Mouse (Mus musculus) megakaryocyte, embryonic 14.5 days (primary cell): Measurements from ENCODE around the gene Ano6. TPM values are rescaled to one million over a fixed set of nuclear protein-coding genes. Genes with fewer than 3 reads are reported as not detected.

Experiments used
- H3K27me3 ChIP-seq: replicated peaks from 2 replicates; pipeline ENCODE3; 2012; ENCODE audit warnings: inconsistent platforms
- H3K36me3 ChIP-seq: replicated peaks from 2 replicates; pipeline ENCODE3; 2012; ENCODE audit warnings: low read length, inconsistent platforms, mixed read lengths
- H3K4me1 ChIP-seq: 2 replicates; pipeline ENCODE4 v1.6.1; 2012; ENCODE audit warnings: inconsistent platforms
- H3K4me3 ChIP-seq: replicated peaks from 2 replicates; pipeline ENCODE3; 2012; ENCODE audit warnings: moderate library complexity, mild to moderate bottlenecking, inconsistent platforms
- H3K9me3 ChIP-seq: 2 replicates; pipeline ENCODE4 v1.6.1; 2012; ENCODE audit warnings: inconsistent platforms
- FLI1 ChIP-seq: IDR thresholded peaks from 2 replicates; pipeline ENCODE4 v1.6.1; 2012; ENCODE audit warnings: low read length, inconsistent platforms, mixed read lengths
- GATA1 ChIP-seq: IDR thresholded peaks from 3 replicates; pipeline ENCODE4 v1.6.1; 2012; ENCODE audit warnings: mixed read lengths, low read length, inconsistent platforms, borderline replicate concordance
- polyA plus RNA-seq: library from polyadenylated mRNA; stranded (reverse); fragments of >175 nt; gene quantifications from 2 replicates; pipeline ENCODE4 v1.2.3, GENCODE M21; 2012; ENCODE audit warnings: low replicate concordance; ENCODE audit not compliant: insufficient read depth

Ano6 gene
- polyA plus RNA-seq, 1 experiment: 10.3 TPM

GRCm38 (mm10) chr15:95763464-95763863, 27.2 kb upstream of the Ano6 start:
- no peak for TF ChIP-seq FLI1
- TF ChIP-seq GATA1: no peak
- no peaks in the 10 kb centered on the region for H3K36me3 ChIP-seq
- H3K9me3 ChIP-seq: 0 out of 2 replicates have a peak, but pooled peaks cover 3% of the 10 kb centered on the region
- peaks cover 4% of the 10 kb centered on the region for H3K27me3 ChIP-seq
- no peak overlapping the region for H3K4me3 ChIP-seq
- peaks cover 8% of the 10 kb centered on the region for H3K4me1 ChIP-seq

- Histone ChIP-seq H3K36me3 (no peaks in the 10 kb centered on the region), H3K9me3 (0 out of 2 replicates have a peak, but pooled peaks cover 3% of the 10 kb centered on the region), H3K4me1 (peaks cover 17% of the 10 kb centered on the region), H3K27me3 (peaks cover 10% of the 10 kb centered on the region), H3K4me3 (no peak overlapping the region)
- TF ChIP-seq GATA1 (no peak), FLI1 (no peak)
Observed at GRCm38 (mm10) chr15:95765271-95765670, 25.4 kb upstream of the Ano6 start.

DNA sequence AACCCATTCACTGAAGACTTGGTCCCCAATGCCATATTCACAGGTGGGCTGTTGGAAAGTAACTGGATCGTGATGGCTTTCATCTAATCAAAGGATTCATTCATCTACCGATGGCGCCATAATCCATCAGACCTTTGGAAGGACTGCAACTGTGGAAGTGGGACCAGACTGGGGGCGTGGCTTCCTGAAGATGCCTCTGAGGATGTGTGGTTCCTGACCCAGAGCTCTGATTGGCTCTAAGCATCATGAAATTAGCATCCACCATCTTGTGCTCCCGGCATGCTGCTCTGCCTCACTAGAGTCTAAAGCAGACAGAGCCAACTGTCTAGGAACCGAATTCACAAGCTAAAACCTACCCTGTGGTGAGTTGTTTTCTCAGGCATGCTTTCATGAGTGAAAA, 24.7 kb upstream of the Ano6 start:
- no peaks in the 10 kb centered on the region for H3K36me3 ChIP-seq
- H3K4me3 ChIP-seq: no peak overlapping the region
- peaks cover 17% of the 10 kb centered on the region for H3K4me1 ChIP-seq
- H3K27me3 ChIP-seq: peaks cover 10% of the 10 kb centered on the region
- 0 out of 2 replicates have a peak, but pooled peaks cover 3% of the 10 kb centered on the region for H3K9me3 ChIP-seq
- TF ChIP-seq FLI1 (no peak), GATA1 (no peak)

DNA sequence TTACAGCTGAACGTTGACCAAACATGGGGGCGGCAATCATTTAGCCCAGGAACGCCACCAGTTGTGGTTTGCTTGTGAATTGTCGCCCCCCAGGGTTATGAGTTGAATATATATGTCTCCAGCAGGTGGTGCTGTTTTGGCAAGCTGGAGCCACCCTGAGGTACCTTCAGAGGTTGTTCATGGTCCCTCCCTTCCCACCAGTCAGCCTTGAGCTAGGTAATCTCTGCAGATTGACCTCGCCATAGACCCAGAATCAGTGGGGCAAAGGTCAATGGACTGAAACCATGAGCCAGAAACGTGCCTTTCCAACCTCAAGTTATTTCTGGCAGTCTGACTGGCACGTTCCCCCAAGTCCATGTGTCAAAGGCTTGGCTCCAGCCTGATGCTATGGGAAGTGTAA, 22.8 kb upstream of the Ano6 start:
- Histone ChIP-seq H3K4me1 (peaks cover 17% of the 10 kb centered on the region), H3K36me3 (no peaks in the 10 kb centered on the region), H3K4me3 (no peak overlapping the region), H3K9me3 (0 out of 2 replicates have a peak, but pooled peaks cover 3% of the 10 kb centered on the region), H3K27me3 (peaks cover 9% of the 10 kb centered on the region)
- TF ChIP-seq GATA1: no peak
- TF ChIP-seq FLI1: no peak

- Histone ChIP-seq H3K4me1 (peaks cover 16% of the 10 kb centered on the region; the same call in 1 of the 2 replicates), H3K36me3 (no peaks in the 10 kb centered on the region), H3K4me3 (no peak overlapping the region), H3K27me3 (peaks cover 9% of the 10 kb centered on the region), H3K9me3 (0 out of 2 replicates have a peak, but pooled peaks cover 3% of the 10 kb centered on the region)
- no peak for TF ChIP-seq FLI1
- no peak for TF ChIP-seq GATA1
Observed at GRCm38 (mm10) chr15:95768703-95769102, 21.9 kb upstream of the Ano6 start.

DNA sequence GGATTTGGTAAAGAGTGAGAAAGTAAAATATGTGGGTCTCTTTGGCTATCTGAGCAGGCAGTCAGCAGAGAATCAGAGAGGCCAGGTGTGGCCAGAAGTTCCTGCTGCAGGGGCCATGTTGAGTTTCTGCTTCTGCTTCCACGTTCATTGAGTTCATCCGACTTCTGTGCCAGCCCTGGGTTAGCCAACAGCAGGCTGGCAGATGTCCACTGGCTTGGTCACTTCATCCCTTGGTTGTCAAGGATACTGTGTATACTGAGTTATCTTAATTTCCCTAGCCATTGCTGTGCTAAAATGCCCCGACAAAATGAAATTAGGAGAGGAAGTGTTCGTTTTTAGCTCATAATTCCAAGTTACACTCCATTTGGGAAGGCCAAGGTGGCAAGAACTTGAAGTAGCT, 21.1 kb upstream of the Ano6 start:
- H3K4me1 ChIP-seq: peaks cover 24% of the 10 kb centered on the region; the same call in 1 of the 2 replicates
- H3K36me3 ChIP-seq: no peaks in the 10 kb centered on the region
- H3K9me3 ChIP-seq: 0 out of 2 replicates have a peak, but pooled peaks cover 3% of the 10 kb centered on the region
- H3K4me3 ChIP-seq: no peak overlapping the region
- TF ChIP-seq GATA1 (no peak), FLI1 (no peak)
- H3K27me3 ChIP-seq: peaks cover 8% of the 10 kb centered on the region

- Histone ChIP-seq H3K36me3 (no peaks in the 10 kb centered on the region), H3K9me3 (0 out of 2 replicates have a peak, but pooled peaks cover 3% of the 10 kb centered on the region), H3K27me3 (peaks cover 6% of the 10 kb centered on the region), H3K4me1 (peaks cover 25% of the 10 kb centered on the region; the same call in 1 of the 2 replicates), H3K4me3 (no peak overlapping the region)
- TF ChIP-seq FLI1: no peak
- TF ChIP-seq GATA1: no peak
Observed at GRCm38 (mm10) chr15:95770307-95770706, 20.3 kb upstream of the Ano6 start.

DNA sequence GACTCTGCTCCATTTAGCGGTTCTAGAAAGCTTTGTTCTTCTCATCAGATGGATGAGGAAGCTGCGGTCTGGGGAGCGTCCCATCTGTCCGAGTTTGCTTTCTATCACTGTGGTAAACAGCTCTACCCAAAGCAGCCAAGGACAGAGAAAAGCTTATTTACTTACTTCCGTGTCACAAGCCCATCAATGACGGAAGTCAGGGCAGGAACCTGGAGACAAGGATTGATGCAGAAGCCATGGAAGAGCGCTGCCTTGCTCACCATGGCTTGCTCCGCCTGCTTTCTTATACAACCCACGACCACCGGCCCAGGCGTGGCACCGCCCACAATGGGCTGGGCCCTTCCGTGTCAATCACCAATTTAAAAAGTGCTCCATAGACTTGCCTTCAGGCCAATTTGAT, 18.3 kb upstream of the Ano6 start:
- no peak overlapping the region for H3K4me3 ChIP-seq

DNA sequence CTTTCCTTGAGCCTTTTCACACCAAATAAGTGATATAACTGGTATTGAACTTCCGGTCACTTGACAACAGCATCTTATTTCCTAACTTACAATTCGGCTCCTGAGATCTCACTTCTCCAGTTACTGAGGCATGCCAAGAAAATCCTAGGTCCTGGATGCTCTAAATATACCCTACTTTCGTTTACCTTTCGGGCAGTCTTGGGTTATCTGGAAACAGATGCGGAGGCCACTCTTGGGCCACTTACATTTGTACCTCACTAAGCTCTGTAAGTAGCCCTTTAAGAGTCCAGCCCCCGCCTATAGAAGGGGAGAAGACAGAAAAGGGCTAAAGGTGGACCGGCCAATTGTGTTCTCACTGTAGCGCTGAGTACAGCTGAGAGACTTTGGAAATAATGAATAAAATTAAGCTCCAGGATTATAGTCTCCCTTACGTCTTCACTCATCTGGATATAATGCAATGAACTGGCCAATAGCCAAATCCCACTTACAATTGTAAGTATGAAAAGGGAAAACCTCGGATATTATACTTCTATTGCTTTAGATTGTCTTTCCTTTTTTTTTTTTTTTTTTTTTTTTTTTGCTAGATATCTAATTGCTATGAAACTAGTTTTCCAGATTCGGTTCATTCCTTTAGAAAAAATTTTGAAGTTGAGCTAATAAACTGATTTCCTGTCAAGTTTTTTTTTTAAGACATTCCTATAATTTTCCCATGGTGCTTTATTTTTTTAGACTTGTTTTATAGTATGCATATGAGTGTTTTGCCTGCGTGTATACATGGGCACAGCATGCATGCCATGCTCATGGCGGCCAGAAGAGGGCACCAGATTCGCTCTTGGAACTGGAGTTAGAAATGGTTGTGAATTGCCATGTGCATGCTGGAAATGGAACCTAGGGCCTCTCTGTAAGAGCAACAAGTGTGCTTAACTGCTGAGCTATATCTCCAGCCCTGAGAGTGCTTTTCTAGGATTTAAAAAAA, 17.5 kb upstream of the Ano6 start:
- Histone ChIP-seq H3K4me3 (no peak overlapping the region), H3K36me3 (no peaks in the 10 kb centered on the region), H3K27me3 (peaks cover 6% of the 10 kb centered on the region), H3K9me3 (no peaks in the 10 kb centered on the region), H3K4me1 (peaks cover 41% of the 10 kb centered on the region)
- no peak for TF ChIP-seq FLI1
- no peak for TF ChIP-seq GATA1

More for the DNA sequence above, 18.3 kb upstream of the Ano6 start:
- Histone ChIP-seq H3K27me3 (peaks cover 6% of the 10 kb centered on the region), H3K4me1 (peaks cover 34% of the 10 kb centered on the region), H3K9me3 (0 out of 2 replicates have a peak, but pooled peaks cover 2% of the 10 kb centered on the region), H3K36me3 (no peaks in the 10 kb centered on the region)
- TF ChIP-seq FLI1: no peak
- no peak for TF ChIP-seq GATA1

GRCm38 (mm10) chr15:95774197-95774596, 16.4 kb upstream of the Ano6 start:
- Histone ChIP-seq H3K4me1 (peaks cover 45% of the 10 kb centered on the region), H3K9me3 (no peaks in the 10 kb centered on the region), H3K4me3 (no peak overlapping the region), H3K27me3 (peaks cover under 1% of the 10 kb centered on the region), H3K36me3 (no peaks in the 10 kb centered on the region)
- TF ChIP-seq FLI1 (no peak), GATA1 (no peak)
